ENCODE assay signal across 8 mouse cellular contexts in genomic region chr2:165900351-165901126, GRCm38 (mm10). TPM values are rescaled to one million over a fixed set of nuclear protein-coding genes. Genes with fewer than 3 reads are reported as not detected.
DNase-seq lines count a peak whose midpoint lies in the region; ATAC-seq and TF ChIP-seq lines count a peak whose summit lies in the region.

No protein-coding gene starts in this region.

- H3K36me3 ChIP-seq in forebrain, embryonic 11.5 days (ENCODE audit: control insufficient read depth, insufficient read depth, low read length): no peaks in the 10 kb centered on the region
- H3K36me3 ChIP-seq in limb, embryonic 14.5 days (ENCODE audit: control insufficient read depth, insufficient read depth, low read length): no peaks in the 10 kb centered on the region
- no peaks in the 10 kb centered on the region for H3K36me3 ChIP-seq in stomach, embryonic 16.5 days (ENCODE audit: control insufficient read depth, insufficient read depth, low read length)

- H3K4me1 ChIP-seq in forebrain, embryonic 11.5 days (replicated peaks; ENCODE audit: control insufficient read depth, insufficient read depth, low read length): peaks cover 12% of the 10 kb centered on the region
- peaks cover 22% of the 10 kb centered on the region for H3K4me1 ChIP-seq in limb, embryonic 14.5 days (ENCODE audit: control insufficient read depth, insufficient read depth, low read length)
- H3K4me1 ChIP-seq in stomach, embryonic 16.5 days (ENCODE audit: control insufficient read depth, insufficient read depth, low read length): peaks cover 24% of the 10 kb centered on the region

- no peaks in the 10 kb centered on the region for H3K27me3 ChIP-seq in forebrain, embryonic 11.5 days (ENCODE audit: control insufficient read depth, insufficient read depth, low read length)
- no peaks in the 10 kb centered on the region for H3K27me3 ChIP-seq in limb, embryonic 14.5 days (ENCODE audit: control insufficient read depth, insufficient read depth, low read length)
- H3K27me3 ChIP-seq in stomach, embryonic 16.5 days (ENCODE audit: control insufficient read depth, insufficient read depth, low read length): no peaks in the 10 kb centered on the region

- peak overlapping the region; percentile 19; the same call in 1 of the 2 replicates for H3K27ac ChIP-seq in forebrain, embryonic 11.5 days (ENCODE audit: low read depth, low read length)
- H3K27ac ChIP-seq in limb, embryonic 14.5 days (replicated peaks; ENCODE audit: low read depth, low read length): peak overlapping the region; percentile 70
- H3K27ac ChIP-seq in stomach, embryonic 16.5 days (ENCODE audit: low read length): peak overlapping the region; percentile 95

- no peak for TF ChIP-seq POLR2A in limb, embryonic 14.5 days (IDR thresholded peaks at IDR 0.05; ENCODE audit: borderline replicate concordance, extremely low read depth, insufficient read depth, insufficient read length)

- peak; percentile 61 for DNase-seq in lung, postnatal 10 days
- no peak for DNase-seq in lung, postnatal 14 days
- peak; percentile 64 for DNase-seq in forebrain, embryonic 11.5 days (ENCODE audit: low spot score)
- DNase-seq in limb, embryonic 14.5 days (ENCODE audit: low spot score): peak; percentile 39
- no peak for DNase-seq in gastrocnemius, adult 8-10 months (ENCODE audit: low spot score in 2 of 2)
- no peak for DNase-seq in adrenal gland, adult 18-20 months (ENCODE audit: low spot score in 2 of 2)

- peak overlapping the region; percentile 43 for H3K9ac ChIP-seq in forebrain, embryonic 11.5 days (ENCODE audit: low read length)
- no peak overlapping the region for H3K9ac ChIP-seq in limb, embryonic 14.5 days (ENCODE audit: low read depth, low read length, severe bottlenecking)
- H3K9ac ChIP-seq in stomach, embryonic 16.5 days (ENCODE audit: low read length): peak overlapping the region; percentile 56

- peak overlapping the region; percentile 5; the same call in 1 of the 2 replicates for H3K4me2 ChIP-seq in forebrain, embryonic 11.5 days (ENCODE audit: low read depth, low read length, severe bottlenecking)
- peak overlapping the region; percentile 16; the same call in 1 of the 2 replicates for H3K4me2 ChIP-seq in limb, embryonic 14.5 days (replicated peaks; ENCODE audit: low read depth, low read length, severe bottlenecking)
- H3K4me2 ChIP-seq in stomach, embryonic 16.5 days (ENCODE audit: low read depth, low read length): peak overlapping the region; percentile 38

- ATAC-seq in forebrain, embryonic 11.5 days (replicated peaks; ENCODE audit: low FRiP score): peak; percentile 74
- peak; percentile 60; the same call in 1 of the 2 replicates for ATAC-seq in limb, embryonic 14.5 days (ENCODE audit: low FRiP score, low read depth)
- peak; percentile 61; the same call in 1 of the 2 replicates for ATAC-seq in stomach, embryonic 16.5 days (ENCODE audit: insufficient read depth, low FRiP score)
- ATAC-seq in granulocyte monocyte progenitor cell, adult 5-6 weeks (replicated peaks; ENCODE audit: poor library complexity, severe bottlenecking): no peak

- no peak overlapping the region for H3K4me3 ChIP-seq in forebrain, embryonic 11.5 days (ENCODE audit: low read depth, low read length)
- H3K4me3 ChIP-seq in limb, embryonic 14.5 days (replicated peaks; ENCODE audit: low read length): no peak overlapping the region
- H3K4me3 ChIP-seq in stomach, embryonic 16.5 days (replicated peaks; ENCODE audit: low read length): peak overlapping the region; percentile 23

- 12% methylated on average over 23 of the region's 23 CpGs for WGBS in forebrain, embryonic 11.5 days
- 6% methylated on average over 21 of the region's 23 CpGs for WGBS in limb, embryonic 14.5 days
- 16% methylated on average over 23 of the region's 23 CpGs for WGBS in stomach, embryonic 16.5 days

- no peaks in the 10 kb centered on the region for H3K9me3 ChIP-seq in forebrain, embryonic 11.5 days (ENCODE audit: control insufficient read depth, low read length)
- no peaks in the 10 kb centered on the region for H3K9me3 ChIP-seq in limb, embryonic 14.5 days (ENCODE audit: control insufficient read depth, low read length)
- no peaks in the 10 kb centered on the region for H3K9me3 ChIP-seq in stomach, embryonic 16.5 days (replicated peaks; ENCODE audit: control insufficient read depth, low read length)

RNA-seq across cellular contexts. Expression of gene Zmynd8, which starts 1.7 kb away (rescaled TPM):
- 54.3 and 61.5 TPM in 2 replicates for polyA plus RNA-seq in forebrain, embryonic 11.5 days (2014; fragmentation: Nextera tagmentation; extraction: Ambion mirVana)
- 47.6 and 49.5 TPM in 2 replicates for polyA plus RNA-seq in limb, embryonic 14.5 days (2012; rRNA removed)
- polyA plus RNA-seq in limb, embryonic 14.5 days (2014; fragmentation: Nextera tagmentation; extraction: Ambion mirVana): 30.2 and 39.8 TPM in 2 replicates
- polyA plus RNA-seq in stomach, embryonic 16.5 days (2015; fragmentation: Nextera tagmentation; extraction: Ambion mirVana): 45.1 and 45.3 TPM in 2 replicates
- 10 to 100 TPM; 11.4 to 14.4 (median 13.5) TPM for total RNA-seq in gastrocnemius, adult 8-10 months (2022)
- 10 to 100 TPM; 45.8 to 48.8 TPM for total RNA-seq in adrenal gland, adult 18-20 months (2021)
- total RNA-seq in granulocyte monocyte progenitor cell, adult 5-6 weeks (2014; fragmentation: Nextera tagmentation): 53.0 and 58.3 TPM in 2 replicates
- total RNA-seq in granulocyte monocyte progenitor cell, adult 5-6 weeks (2017): 32.2 and 33.7 TPM in 2 replicates

Comparison
In these comparisons a context has a peak if more than half of its experiments do, and no peak if none do; other contexts are left out.
1. DNase-seq: peak in lung, postnatal 10 days (single experiment), forebrain, embryonic 11.5 days (single experiment) and limb, embryonic 14.5 days (single experiment); none in lung, postnatal 14 days (single experiment), gastrocnemius, adult 8-10 months (0 of 2) and adrenal gland, adult 18-20 months (0 of 2).
2. H3K27ac ChIP-seq: peak in every context shown above with its lines; median percentile 95 in stomach, embryonic 16.5 days; 70 in limb, embryonic 14.5 days; 19 in forebrain, embryonic 11.5 days.
3. Peak in every context shown above with its lines, with median percentiles within 50 percentile points of each other: H3K4me2 ChIP-seq.